Mouse (Mus musculus) cerebellum, adult (tissue): ENCODE results near the gene Tti1.

Source experiments
- ATAC-seq: cut with Nextera tagmentation; 2 replicates; pipeline ENCODE4 v1.9.2; 2017; ENCODE audit warnings: mild to moderate bottlenecking, moderate library complexity, mixed read lengths; ENCODE audit not compliant: insufficient number of reproducible peaks, low FRiP score, low TSS enrichment

The Tti1 gene

GRCm38 (mm10) chr2:157979241-157979640 lies 49.0 kb downstream of the Tti1 start:
- no peak for ATAC-seq

- no peak for ATAC-seq
Measured at GRCm38 (mm10) chr2:157975595-157975994, 52.6 kb downstream of the Tti1 start.

DNA sequence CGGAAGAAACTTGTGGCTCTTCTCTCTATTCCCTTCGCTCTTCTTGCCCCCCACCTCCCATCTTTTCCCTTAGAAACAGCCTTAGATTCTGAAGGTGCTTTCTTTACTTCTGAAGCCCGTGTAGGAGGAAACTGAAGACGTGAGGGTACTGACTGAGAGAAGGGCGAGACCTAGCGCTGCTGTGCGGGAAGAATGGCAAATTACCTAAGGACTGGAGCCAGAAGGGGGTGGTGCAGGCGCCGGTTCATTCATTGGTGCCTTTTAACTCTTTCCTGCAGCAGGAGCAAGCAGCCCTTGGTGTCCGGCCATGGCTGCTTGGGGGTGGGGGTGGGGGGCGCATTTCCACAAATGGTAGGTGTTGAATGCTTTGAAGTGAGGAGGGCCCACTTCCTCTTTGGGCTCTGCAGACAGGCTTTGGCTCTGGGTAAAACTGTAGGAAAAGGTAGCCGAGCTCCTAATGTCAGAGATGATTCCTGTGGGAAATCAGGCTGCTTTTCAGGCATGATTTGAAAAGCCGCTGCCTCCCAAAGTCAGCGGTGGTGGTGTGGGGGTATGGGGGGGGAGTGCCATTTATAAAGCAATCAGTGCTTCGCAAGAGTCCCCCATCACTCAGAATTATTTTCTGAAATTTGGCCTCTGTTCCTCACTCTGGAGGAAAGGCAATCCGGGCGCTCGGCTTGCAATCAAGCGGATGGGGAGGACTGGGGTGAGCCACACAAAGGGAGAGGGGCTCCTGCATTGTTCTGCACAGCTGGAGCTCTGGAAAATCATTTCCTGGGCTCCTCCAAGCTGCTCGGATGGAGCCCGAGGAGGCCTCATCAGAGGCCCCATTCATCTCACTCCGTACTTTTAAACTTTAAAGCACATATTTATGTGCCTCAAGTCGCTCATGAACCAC lies 53.4 kb downstream of the Tti1 start:
- no peak for ATAC-seq

GRCm38 (mm10) chr2:157970669-157971068 lies 57.6 kb downstream of the Tti1 start:
- no peak for ATAC-seq

DNA sequence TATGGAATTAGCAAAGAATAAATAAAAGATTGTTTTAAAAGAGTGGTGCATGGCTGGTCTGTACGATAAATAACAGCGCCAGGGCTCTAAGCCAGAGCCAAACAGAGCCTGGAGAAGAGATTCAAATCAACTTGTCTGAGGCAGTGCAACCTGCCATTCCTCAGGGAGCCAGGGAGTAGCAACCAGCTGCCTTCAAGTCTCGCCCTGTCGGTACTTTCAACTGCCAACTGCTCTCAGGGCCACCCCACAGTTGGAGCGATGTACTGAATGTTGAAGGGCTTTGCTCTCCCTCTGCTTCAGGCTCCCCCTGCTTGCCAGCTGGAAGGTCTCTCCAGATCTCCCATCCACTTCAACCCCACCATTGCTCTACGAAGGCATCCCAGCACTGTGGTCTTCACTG lies 58.1 kb downstream of the Tti1 start:
- ATAC-seq: no peak

- no peak for ATAC-seq
Measured at GRCm38 (mm10) chr2:157967856-157968255, 60.4 kb downstream of the Tti1 start.

- ATAC-seq: no peak
Measured at GRCm38 (mm10) chr2:157957707-157958108, 70.5 kb downstream of the Tti1 start.

DNA sequence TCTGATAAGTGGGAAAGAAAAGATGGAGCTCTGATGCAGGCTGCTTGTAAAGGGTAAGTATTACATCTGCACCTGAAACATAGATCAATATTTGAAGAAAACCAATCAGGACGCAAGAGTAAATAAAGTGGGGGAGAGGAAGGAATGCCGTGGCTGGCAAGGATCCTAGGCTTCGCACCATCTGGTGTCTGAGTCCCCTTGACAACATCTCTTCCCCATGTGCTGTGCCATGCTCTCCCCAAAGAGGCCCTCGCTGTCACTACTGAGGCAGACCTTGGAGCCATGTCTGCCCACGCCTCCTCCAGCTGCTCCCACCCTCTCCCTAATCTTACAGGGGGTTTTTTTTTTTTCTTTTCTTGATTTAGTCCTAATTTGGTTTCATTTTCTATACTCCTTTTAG lies 74.3 kb downstream of the Tti1 start:
- ATAC-seq: no peak

- peak; percentile 29; the same call in 1 of the 2 replicates for ATAC-seq
Measured at GRCm38 (mm10) chr2:157944156-157944893, 83.9 kb downstream of the Tti1 start.

- ATAC-seq: peak; percentile 57; the same call in 1 of the 2 replicates
Measured at GRCm38 (mm10) chr2:157943514-157944155, 84.6 kb downstream of the Tti1 start.

- ATAC-seq: no peak
Measured at GRCm38 (mm10) chr2:157940586-157941185, 87.5 kb downstream of the Tti1 start.

DNA sequence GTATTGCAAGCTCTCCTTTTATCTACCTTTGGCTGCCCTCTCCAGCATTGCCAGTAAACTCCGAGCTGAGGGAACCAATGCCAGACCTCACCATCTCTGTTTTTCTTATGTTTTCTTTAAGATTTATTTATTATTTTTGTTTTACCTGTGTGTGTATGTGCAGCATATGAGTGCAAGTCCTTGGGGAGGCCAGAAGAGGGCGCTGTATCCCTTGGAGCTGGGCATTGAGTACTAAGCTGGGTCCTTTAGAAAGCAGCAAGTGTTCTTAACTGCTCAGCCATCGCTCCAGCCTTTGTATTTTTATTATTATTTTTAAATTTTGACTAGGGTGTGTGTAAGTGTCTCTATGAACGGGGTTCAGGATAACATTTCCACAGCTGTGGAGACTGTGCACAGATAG lies 91.6 kb downstream of the Tti1 start:
- ATAC-seq: no peak

GRCm38 (mm10) chr2:157935444-157936171 lies 92.6 kb downstream of the Tti1 start:
- ATAC-seq: no peak

- ATAC-seq: no peak
Measured at GRCm38 (mm10) chr2:157932655-157933054, 95.6 kb downstream of the Tti1 start.
